Mouse (Mus musculus) adrenal gland, adult 18-20 months (tissue): ENCODE results near the gene Slc4a2. TPM values are rescaled to one million over a fixed set of nuclear protein-coding genes. Genes with fewer than 3 reads are reported as not detected.
A peak's percentile ranks its signal among the peaks of the same experiment; 100 is the strongest.
"Not testable (repeated sequence)": the region's sequence is repeated elsewhere in the genome, so short reads cannot be mapped to it uniquely, and the experiment has no call there.

Experiments
- DNase-seq, 2 experiments: peaks; one replicate each; pipeline ENCODE4 v3.0.0; 2021 to 2022; ENCODE audit warnings: low spot score in 2 of 2
- total RNA-seq, 2 experiments: library from RNA; stranded (reverse); gene quantifications; 1 replicate in 1 of 2; 2 replicates in 1 of 2; pipeline ENCODE4 v1.2.3; 2021

The Slc4a2 gene
- total RNA-seq, 2 experiments from 2014 or later, result 49.3 to 62.3 TPM

- peak; percentile 82 to 83 for DNase-seq
Observed at GRCm38 (mm10) chr5:24393392-24393997, 30.1 kb upstream of the Slc4a2 start, which contains the start of gene Abcb8. Gene Abcb8 (plus strand): TSS chr5:24393663.

DNA sequence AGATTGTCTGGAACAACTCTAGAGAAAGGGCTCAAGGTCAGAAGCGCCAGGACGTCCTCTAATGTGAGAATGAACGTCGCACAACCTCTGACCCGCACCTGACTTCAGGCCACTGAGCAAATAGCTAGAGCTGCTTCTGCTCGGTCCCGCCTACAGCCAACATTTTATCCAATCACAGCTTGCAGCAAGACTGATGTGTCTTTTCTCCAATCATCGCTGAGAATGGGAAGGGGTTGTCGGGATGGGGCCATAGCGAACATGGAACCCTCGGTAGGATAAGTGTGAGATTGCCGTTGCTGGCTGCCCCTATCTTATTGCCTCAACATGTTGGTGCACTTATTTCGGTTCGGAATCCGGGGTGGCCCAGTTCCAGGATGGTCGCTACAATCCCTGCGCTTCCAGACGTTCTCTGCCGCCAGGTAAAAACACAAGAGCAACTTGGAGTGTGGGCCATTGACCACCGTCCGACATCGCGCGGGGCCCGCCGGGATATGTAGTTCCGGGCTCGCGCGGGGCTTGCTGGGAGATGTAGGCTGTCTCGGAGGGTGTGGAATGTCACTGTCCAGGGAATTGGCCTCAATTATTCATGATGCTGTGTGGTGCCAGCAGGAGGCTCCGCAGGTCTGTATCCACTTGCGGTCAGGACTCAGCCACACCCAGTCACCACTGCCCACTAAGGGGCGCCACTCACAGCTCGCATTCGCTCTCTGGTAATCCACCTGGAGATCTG is 29.3 kb upstream of the Slc4a2 start:
- DNase-seq, result peak; percentile 86 to 91

GRCm38 (mm10) chr5:24396254-24396653 is 27.4 kb upstream of the Slc4a2 start:
- not testable (repeated sequence) for DNase-seq

GRCm38 (mm10) chr5:24399686-24400085 is 24.0 kb upstream of the Slc4a2 start:
- no peak for DNase-seq

- DNase-seq, result no peak
Observed at GRCm38 (mm10) chr5:24400362-24400761, 23.3 kb upstream of the Slc4a2 start.

- no peak for DNase-seq
Observed at GRCm38 (mm10) chr5:24400911-24401605, 22.6 kb upstream of the Slc4a2 start.

- no peak for DNase-seq
Observed at GRCm38 (mm10) chr5:24401969-24402368, 21.7 kb upstream of the Slc4a2 start.

DNA sequence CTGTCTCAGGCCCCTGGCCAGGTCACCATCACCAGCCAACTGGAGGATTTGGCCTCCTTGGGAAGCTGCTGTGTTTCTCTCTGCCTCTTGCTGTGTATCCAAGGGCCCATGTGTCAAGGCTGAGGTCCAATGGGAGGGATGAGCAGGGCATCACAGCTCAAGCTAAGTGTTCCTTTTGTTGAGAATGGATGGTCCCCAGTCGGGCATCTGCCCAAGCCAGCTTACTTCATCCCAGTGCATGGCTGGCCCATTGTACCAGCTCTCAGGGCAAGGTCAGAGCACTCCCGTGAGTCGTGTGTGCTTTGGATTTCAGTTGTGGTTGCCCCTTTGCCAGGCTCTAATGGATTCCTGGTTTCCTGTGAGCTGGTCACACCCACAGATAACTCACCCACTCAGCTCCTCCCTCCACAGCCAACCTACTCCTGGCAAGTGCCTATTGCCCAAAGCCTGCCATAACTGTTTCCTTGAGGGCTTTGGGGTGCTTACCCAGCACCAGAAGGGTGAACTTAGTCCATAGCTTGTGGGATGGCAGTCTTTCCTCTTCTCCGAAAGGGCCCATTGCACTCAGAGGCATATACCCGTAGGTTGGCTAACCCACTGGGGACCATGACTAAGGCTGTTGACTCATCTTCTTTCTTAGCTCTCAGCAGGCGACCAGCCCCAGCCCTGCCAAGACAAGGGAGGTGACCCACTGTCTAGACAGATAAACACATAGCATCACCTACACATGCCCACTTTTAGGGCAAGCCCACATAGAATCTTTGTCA is 18.9 kb upstream of the Slc4a2 start:
- DNase-seq, result no peak

GRCm38 (mm10) chr5:24405389-24405876 is 18.2 kb upstream of the Slc4a2 start:
- DNase-seq, result no peak

DNA sequence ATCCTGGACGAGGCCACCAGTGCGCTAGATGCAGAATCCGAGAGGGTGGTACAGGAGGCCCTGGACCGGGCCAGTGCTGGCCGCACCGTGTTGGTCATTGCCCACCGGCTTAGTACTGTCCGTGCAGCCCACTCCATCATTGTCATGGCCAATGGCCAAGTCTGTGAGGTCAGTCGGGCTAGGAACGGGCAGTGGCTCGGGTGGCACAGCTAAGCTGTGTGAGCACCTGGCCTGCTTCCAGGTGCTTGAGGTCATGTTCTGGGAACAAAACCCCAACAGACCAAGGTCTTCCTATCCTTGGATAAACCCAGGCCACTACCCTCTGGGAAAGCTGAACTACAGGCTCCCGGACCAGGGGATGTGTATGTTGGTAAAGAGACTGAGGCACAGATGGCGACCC is 15.0 kb upstream of the Slc4a2 start:
- DNase-seq, result peak in 1 of 2 experiments; percentile 43

- DNase-seq, result no peak
Observed at GRCm38 (mm10) chr5:24409466-24409865, 14.2 kb upstream of the Slc4a2 start.

GRCm38 (mm10) chr5:24412063-24412462 is 11.6 kb upstream of the Slc4a2 start:
- DNase-seq, result no peak

- no peak for DNase-seq
Observed at GRCm38 (mm10) chr5:24413042-24413693, 10.5 kb upstream of the Slc4a2 start, which contains the start of gene Asic3. Gene Asic3 (plus strand): TSS chr5:24413392.

DNA sequence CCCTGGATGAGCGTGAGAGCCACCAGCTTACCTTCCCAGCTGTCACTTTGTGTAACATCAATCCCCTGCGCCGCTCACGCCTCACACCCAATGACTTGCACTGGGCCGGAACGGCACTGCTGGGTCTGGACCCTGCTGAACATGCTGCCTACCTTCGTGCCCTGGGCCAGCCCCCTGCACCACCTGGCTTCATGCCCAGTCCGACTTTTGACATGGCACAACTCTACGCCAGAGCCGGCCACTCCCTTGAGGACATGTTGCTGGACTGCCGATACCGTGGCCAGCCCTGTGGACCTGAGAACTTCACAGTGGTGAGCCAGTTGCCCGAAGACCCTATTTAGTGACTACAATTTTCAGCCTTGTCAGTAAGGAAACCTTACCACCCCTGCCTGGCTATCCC is 9.7 kb upstream of the Slc4a2 start:
- no peak for DNase-seq

DNA sequence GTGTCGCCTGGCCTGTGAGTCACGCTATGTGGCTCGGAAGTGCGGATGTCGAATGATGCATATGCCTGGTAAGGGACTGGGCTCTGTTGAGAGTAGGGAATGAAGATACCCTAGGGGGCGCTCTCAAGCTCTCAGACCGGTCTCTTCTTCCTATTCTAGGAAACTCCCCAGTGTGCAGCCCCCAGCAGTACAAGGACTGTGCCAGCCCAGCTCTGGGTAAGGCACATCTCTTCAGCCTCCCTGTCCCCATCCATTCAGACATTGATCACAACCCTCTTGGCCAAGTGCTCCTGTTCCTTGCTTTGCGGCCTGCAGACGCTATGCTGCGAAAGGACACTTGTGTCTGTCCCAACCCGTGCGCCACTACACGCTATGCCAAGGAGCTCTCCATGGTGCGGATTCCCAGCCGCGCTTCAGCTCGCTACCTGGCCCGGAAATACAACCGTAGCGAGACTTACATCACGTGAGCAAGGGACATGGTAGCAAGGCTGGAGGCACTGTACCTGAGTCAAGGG is 7.4 kb upstream of the Slc4a2 start:
- peak; percentile 46 to 60 for DNase-seq

DNA sequence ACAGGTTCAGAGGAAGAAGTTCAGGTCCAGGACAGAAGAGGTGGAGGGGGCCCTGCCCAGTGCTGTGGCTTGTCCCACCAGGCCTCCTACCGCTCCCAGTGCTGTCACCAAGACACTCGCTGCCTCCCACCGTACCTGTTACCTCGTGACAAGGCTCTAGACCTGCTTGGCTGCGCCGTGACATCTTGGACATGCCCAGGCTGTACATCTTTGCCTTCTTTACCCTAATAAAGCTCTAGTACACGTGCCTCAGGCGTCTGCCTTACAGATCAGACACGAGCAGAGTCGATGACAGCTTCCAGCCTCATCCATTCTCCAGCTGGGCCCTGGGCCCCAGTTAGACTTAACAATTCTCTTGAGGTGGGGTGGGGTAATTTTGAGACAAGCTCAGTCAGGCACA is 6.0 kb upstream of the Slc4a2 start:
- DNase-seq, result no peak

GRCm38 (mm10) chr5:24420381-24420780 is 3.3 kb upstream of the Slc4a2 start:
- no peak for DNase-seq

GRCm38 (mm10) chr5:24424004-24424781 is 556 bp downstream of the Slc4a2 start:
- peak in 1 of 2 experiments; percentile 52 for DNase-seq

GRCm38 (mm10) chr5:24424861-24425411 is 1.3 kb downstream of the Slc4a2 start:
- DNase-seq, result peak; percentile 75 to 82
